Mouse (Mus musculus): ENCODE results near the gene Cbx8.

Cbx8 gene

DNA sequence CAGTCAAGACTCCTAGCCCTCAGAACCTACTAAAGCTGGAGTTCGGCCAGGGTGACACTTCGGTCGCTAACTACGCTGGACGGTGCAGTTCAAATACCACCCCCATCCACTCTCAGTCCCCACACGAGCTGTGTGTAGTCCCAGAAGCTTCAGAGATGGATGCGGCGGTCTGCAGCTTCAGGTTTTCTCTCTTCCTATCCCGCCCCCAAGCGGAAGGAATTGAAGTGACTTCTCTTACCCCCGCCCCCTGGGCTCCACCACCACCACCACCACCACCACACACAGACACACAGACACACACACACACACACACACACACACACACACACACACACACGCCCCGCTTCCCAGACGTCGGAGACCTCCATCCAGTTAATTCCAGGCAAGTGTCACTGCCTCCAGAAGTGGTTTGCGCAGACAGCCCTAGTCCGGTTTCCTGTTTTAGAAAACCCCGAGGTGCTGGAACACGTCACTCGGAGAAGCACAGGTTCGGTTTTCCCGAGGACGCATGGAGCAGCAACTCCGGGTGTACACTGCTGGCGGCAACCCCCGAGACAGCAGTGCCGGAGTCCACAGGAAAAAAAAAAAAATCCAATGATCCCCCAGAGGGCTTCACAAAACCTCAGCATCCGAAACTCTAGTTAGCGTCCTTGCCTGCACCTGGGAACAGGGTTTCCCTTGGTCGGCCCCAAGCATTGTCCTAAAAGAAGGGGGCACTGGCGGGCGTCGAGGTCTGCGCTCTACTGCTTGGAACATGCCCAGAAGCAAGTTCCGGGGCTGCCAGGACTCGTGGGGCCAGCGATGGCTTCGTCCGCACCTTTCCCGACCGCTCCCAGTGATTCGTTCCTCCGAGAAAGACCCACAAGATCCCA, 6.7 kb upstream of the Cbx8 start:
- DNase-seq = no peak

GRCm38 (mm10) chr11:119046601-119047245, 6.0 kb upstream of the Cbx8 start:
- peak; percentile 75 for DNase-seq

DNA sequence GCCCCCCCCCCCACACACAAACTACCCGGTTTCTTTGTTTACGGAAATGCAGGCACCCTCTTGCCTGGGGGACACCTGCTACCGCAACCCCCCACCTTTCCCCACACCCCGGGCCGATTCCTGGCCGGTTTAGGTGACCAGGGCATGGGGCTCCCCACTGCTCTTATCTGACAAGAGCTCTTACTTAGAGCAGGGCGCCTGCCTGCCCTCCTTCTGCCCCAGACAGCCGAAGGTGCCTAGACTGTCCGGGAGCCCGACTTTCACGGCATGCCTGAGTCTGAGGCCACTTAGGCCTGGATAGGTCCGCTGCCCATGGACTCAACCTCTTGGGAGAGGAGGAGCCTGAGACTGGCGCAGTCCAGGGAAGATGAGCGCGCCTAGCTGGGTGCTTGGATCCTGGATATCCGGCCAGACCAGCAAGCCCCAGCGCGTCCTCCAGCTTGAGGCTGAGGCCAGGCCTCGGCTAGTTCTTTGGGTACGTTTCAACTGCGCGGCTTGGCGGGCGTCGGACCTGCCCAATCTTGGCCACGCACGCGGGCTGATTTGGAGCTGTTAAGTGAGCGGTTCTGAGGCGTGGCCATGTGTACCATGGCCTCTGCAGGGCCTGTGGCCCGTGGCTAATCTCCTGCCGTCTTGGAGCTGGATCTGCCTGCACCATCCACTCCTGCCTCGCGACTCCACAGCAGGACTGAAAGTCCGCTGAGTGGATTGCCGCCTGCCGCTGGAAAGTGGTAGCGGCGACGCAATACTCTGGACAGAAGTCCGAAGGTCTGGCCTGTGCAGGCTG, 4.0 kb upstream of the Cbx8 start:
- peak; percentile 85 for DNase-seq

DNA sequence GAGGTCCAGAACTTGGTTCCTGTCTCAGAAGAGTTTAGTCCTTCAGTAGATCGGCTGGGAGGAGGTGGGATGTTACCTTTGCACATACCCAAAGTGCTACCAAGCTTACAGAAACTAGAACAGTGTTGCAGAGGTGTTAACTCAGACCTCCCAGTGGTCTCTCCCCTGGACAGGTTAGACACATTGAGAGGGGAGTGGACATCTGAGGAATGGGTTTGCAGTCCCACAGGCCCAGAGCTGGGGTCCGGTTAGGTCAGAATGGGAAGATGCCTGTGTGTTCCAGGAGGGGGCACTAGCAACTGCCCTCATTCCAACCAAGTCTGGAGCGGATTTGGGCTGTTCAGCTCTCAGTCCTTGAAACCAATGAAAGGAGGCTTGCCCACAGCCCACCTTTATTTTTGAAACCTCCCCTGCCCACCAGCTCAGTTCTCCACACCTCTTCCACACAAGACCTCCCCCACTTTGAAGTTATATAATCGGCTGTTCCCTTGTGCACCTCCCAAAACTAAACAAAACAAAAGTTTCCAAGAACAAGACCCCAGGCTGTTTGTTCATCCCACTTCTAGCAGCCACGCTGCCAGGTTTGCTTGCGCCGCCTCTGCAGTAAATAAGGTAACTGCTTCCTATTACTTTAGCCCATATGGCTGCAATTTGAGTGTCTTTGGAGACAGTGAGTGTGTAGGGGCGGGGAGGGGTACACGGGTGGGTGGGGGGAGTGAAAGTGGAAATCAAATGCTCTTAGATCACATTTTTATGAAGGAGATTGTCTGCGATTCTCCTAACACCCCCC, 3.2 kb upstream of the Cbx8 start:
- no peak for DNase-seq

GRCm38 (mm10) chr11:119043273-119043540, 2.4 kb upstream of the Cbx8 start:
- no peak for DNase-seq

DNA sequence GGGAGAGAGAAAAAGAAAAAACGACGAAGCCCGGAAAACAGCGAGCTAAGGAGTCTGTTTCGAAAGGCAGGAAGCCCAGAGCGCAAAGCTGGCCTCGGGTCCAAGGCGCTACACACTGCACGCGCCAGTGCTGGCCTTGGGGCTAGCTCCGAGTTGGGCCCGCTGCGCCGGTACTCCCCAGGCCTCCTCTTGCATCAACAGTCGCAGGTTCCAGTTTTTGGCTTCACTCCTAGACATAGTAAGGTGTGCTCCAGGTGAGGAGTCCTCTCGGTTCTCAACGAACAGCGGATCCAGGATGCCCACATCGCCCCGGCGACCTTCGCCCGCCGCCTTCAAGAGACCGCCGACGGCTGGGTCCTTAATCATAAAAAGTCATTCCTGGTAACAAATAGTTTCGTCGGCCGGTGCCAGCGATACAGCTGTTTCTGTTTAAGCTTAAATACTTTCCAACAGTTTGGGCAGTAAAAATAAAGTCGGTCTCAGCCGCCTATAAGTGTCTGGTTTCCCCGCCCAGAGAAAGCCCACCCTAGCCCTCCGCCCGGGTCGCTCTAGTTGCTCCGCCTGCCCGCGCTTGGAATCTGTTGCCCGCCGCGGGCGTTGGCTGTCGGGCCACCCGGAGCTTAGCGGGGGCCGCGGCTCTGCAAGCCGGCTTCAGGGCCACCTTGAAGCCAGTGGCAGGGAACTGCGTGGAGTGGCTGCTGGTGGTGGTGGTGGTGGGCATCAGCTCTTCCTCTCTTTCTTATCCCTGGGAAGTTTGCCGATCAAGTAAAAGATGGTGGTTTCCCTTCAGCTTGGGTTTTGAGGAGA, 1.9 kb upstream of the Cbx8 start:
- DNase-seq = no peak

DNA sequence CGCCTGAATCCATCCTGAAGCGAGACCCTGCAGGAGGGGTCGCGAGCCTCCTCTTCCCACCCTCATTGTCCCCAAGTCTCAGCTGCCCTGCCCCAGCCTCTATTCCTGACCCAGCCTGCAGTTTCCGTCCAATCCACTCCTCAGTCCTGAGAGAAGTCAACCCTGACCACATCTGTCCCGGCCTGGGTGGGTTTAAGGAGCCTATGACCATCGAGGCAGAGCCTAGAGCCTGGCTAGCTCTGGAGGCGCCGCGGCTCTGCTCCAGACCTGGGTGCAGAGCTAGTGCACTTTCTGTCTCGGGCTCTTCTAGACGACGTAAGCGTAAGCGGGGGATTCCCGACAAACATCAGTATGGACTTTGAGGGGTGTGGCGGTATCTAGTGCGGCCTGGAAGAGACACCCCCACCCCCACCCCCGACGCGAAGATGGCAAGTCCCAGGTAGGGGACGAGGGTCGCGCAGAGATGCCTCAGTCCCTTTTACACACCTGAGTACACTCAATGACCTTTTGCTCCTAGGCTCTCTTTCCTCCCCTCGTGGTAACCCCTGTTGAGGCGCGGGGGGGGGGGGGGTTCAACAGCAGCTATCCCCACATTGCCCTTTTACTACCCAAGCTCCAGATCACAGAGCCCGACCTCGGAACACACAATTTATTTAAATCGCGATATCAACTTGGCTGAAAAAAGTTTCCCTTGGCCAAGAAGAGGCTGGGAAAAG, 1.1 kb upstream of the Cbx8 start:
- DNase-seq = no peak

- DNase-seq = no peak
Measured at GRCm38 (mm10) chr11:119041325-119041716, 552 bp upstream of the Cbx8 start.

- no peak for DNase-seq
Measured at GRCm38 (mm10) chr11:119039732-119040512, 847 bp downstream of the Cbx8 start.

- DNase-seq = no peak
Measured at GRCm38 (mm10) chr11:119038744-119039484, 1.9 kb downstream of the Cbx8 start.

DNA sequence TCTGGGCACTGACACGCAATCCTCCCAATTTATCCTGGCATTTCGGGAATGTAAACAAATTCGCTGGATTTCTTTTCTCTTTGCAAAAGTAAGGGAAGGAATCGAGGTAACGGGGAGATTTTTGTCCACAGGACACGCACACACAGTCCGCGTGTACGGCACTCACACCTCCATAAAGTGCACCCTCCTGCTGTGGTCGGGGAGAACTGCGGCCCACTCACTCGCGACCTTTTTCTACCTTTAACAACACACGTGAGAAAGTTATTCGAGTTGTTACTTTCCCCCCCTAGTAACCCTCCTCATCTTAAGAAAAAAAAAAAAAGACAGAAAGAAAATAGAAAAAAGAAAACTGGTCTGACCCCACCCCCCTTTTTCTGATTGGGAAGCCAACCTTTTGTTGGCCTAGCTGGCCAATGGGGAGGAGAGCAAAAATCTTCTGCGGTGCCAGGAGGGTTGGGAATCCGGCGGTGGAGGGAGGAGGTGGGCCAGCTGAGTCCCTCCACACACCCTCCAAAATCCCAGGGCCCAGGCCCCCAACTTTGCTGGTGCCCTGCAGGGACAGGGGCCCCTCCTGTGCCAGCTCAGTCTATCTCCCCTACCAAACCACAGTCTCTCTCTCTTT, 2.9 kb downstream of the Cbx8 start:
- DNase-seq = no peak

GRCm38 (mm10) chr11:119036934-119037779, 3.6 kb downstream of the Cbx8 start:
- no peak for DNase-seq

DNA sequence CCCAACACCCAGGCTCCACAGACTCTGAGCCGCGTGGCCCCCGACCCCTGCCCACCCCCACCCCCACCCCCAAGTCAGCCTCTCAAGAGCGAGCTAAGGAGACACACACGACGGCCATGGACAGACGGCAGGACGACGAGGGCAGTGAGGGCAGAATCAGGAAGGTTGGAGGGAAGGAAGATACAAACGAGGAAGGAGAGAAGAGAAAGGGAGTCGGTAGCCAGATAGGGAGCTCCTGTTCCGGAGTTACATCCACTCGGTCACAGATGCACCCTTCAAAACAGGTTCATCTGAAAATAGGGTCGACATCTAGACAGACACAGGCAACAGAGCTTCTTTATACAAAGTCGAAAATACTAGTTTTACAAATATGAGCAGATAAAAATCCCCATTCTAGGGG, 4.3 kb downstream of the Cbx8 start:
- DNase-seq = no peak

DNA sequence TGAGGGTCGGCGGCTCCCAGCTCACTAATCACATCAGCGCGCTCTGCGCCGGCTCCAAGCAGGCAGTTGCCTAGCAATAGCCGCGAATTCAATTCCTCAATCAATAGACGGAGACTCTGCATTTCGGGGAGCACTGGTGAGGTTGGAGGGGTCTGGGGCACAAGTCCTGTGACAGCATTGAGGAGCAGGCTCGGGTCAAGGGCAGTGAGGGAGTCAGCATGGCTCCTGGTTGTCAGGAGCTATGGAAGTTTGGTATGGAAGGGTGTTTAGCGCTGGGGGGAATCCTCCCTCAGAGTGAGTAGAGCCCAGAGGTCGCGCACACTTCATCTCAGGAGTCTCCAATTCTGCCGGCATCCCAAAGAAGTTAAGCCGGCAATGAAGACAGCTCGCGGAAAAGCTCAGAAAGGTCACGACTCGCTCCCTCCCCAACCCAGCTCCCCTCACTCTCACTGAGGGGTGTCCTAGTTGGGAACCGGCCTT, 5.0 kb downstream of the Cbx8 start:
- no peak for DNase-seq

- DNase-seq = peak; percentile 71
Measured at GRCm38 (mm10) chr11:119035094-119035685, 5.6 kb downstream of the Cbx8 start.

- DNase-seq = no peak
Measured at GRCm38 (mm10) chr11:119034635-119035034, 6.1 kb downstream of the Cbx8 start.

DNA sequence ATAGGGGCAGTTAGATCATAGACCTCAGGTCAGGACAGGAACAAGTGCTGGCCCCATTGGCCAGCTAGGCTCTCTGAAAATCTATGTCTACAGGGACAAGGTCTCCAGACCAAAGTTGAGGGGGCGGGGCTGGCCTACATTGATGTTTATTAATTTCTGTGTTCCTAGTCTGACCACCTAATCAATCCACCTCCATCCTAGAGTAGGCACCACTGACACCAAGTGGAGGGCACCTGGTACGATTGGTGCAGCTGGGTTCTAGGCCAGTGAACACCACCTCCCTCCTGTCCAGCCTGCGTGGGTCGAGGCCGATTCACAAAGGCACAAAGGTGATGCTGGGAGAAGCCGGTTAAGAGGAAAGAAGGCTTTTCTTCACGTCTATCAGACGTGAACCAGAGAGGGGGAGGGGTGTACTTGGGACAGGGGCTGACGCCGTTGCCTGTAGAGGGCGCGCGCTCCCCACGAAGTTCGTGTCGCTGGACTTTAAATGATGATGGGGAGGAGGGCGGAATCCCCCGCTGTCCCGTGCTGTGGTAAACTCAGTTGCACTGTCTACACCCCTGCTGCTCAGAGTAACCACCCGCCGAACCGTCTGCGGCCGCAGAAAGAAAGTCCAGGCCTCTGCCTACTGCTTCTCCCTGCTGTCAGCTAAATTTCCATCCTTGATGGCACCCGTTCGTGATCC, 6.8 kb downstream of the Cbx8 start:
- DNase-seq = peak; percentile 88
